Mouse (Mus musculus) retina, postnatal 1 day (tissue): ENCODE data around the gene Tctn1.

Experiments
- DNase-seq: peaks from one replicate; pipeline ENCODE4 v3.0.0-alpha.2; 2012

The Tctn1 gene

DNA sequence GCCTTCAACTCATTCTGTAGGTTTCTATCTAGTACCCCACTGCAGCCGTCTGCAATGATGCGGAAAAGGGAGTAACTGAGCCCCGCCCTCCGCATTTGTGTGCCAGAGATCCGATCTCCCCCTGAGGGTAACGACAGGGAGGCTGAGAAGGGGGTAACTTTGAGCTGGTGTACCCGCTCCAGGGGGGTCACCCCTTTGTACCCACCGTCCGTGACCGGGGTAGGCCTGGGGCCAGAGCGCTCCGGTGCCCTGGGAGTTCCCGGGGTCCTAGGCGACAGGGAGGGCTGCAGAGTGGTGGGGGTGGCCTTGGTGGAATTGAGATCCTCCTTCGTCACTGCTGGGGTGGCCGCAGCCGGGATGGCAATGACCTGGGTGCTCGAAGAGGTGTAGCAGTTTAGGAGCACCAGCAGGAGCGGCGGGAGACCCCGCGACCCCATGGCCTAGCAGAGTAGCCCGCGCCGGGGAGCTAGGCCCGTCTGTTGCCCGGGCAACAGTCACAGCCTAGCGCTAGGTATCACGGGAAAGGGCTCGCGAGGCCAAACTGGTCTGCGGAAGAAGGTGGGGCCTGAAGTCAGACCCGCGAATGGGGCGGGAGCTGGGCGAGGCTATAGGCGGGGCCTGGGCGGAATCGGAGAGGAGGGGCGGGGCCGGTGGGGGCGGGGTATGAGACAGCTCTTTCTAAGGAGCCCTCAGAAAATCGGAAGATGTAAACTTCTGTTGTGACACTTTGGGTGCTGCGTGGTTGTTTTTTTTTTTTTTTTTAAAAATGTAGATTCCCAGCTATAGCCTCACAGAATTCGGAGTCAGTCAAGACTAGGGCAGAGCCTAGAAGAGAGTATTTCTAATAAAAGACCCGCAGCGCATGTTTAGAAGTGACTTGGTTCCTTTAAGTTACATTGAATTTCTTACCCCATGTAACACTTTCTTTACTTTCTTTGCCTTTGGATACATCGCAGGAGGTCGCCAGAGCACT is at the start of gene Tctn1:
TSS of gene Tctn1 (minus strand) at position 528 of the 973 bp plus-strand sequence.
- peak; percentile 97 for DNase-seq

GRCm38 (mm10) chr5:122312942-122313684 is 48.9 kb upstream of the Tctn1 start:
- no peak for DNase-seq

DNA sequence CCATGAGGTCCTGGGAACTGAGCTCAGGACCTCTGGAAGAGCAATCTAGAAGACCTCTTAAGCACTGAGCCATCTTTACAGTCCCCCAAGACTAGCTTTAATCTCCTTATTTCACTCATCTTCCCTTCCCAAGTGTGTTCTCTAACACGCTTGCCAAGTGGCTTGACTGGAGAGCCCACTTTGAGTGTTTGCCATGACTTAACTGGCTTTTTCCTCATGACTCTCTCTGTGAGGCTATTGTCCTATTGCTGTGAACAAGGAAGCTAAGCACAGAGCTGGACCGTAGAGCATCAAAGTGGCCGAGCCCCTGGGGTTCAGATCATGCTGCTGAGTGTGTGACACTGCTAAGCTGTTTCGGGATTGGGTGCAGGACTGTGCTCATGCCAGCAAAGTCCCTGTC is 48.1 kb upstream of the Tctn1 start:
- DNase-seq, result no peak

GRCm38 (mm10) chr5:122311692-122312091 is 47.4 kb upstream of the Tctn1 start:
- DNase-seq, result no peak

- no peak for DNase-seq
These were observed 46.4 kb upstream of the Tctn1 start for GRCm38 (mm10) chr5:122310699-122311098.

- DNase-seq, result no peak
These were observed 42.3 kb upstream of the Tctn1 start for GRCm38 (mm10) chr5:122306536-122306935.

- DNase-seq, result no peak
These were observed 41.2 kb upstream of the Tctn1 start for GRCm38 (mm10) chr5:122305472-122305871.

DNA sequence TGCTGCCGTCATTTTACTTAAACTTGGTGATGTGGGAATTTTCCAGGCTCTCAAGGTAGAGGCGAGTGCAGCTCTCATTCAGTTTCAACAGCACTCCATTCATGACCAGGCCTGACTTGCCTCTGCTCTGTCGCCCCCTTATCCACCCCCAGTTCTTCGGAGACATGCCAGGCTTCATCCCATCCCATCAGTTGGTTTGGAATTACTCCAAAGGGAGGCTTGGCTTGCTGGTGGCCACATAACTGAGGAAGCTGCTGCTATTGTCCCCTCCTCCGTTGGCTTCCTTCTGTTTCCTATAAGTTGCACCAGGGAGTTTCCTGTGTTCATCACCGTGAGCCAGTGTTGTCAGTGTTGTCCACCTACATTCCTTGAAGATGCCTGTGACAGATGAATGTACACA is 40.3 kb upstream of the Tctn1 start:
- no peak for DNase-seq

GRCm38 (mm10) chr5:122303937-122304336 is 39.7 kb upstream of the Tctn1 start:
- DNase-seq, result no peak

- peak; percentile 26 for DNase-seq
These were observed 38.8 kb upstream of the Tctn1 start for GRCm38 (mm10) chr5:122302810-122303745.

DNA sequence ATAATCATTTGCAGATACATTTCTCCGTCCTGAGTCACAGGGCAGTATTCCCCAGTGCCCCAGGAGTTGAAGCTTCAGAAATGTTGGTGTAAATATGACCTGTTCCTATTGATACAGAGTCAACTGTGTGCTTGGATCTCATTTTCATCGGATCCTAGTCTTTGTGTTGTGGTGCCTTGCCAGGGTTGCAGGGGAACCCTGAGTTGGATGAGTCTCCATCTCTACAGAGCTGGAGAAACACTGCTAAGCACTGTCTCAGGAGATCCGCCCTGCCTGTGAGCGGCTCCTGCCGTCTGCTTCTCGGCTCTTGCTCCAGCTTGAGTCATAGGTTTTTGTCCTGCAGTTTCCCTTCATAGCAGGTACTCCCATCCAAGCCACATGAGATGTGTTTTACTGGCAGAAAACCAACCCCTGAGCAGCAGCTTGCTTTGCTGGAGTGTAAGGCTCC is 35.8 kb upstream of the Tctn1 start:
- DNase-seq, result no peak

DNA sequence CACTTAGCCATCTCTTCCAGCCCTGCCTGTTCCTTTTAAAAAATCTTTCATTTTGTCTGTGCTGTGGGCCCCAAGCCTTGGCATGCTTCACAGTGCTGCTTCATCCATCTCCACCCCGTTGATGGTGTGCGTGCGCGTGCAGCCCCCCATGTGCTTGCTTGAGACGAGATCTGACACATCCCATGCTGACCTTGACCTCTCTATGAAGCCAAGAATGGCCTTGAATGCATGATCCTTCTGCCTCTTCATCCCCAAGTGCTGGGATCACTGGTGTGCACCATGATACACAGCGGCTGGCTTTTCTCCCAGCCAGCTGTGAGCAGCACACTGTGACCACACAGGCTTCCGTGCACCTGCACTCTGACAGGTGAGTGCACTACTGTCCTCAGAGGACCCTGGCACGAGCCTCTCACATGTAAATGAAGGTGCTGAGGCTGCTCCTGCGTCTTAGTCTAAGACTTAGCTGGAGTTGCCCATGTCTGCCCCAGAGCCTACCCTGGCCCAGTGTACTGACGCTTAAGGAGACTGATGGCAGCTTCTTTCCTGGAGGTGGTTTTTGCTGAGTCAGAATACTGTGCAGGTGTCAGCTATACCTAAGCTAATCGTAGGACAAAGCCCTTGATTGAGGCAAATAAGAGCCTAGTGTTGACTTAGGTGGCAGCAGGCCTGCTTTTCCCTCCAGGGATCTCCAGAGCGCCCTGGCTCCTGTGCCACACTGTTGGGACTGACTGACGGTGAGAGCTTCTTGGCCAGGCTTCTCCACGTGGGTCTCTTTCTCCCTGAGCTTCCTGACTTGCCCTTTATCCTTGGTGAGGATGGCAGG is 31.1 kb upstream of the Tctn1 start:
- no peak for DNase-seq

DNA sequence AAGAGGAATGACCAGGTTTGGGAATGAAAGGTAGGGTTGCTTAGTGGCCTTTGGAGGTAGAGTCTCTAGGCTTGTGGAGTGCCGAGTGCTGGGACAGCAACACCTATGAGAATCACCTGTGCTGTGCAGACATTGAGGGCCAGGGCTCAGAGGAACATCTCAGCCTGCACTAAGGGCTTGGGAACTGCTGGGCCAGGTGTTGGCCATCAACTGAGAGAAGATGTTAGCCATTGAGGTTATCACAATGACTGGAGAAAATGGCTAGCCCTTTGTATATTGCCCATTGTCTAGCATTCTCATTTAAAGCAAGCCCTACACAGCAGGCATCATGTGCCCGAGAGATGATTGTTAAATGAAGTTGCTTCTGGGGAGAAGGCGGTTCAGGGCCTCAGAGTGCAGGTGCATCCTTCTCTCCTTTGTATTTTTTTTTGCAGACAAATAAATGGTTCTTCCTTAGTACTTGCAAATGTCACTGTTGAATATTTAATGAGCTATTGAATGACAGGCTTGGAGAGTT is 30.0 kb upstream of the Tctn1 start:
- no peak for DNase-seq

GRCm38 (mm10) chr5:122293131-122293530 is 28.9 kb upstream of the Tctn1 start:
- no peak for DNase-seq

- no peak for DNase-seq
These were observed 27.5 kb upstream of the Tctn1 start for GRCm38 (mm10) chr5:122291553-122292339.

- no peak for DNase-seq
These were observed 26.9 kb upstream of the Tctn1 start for GRCm38 (mm10) chr5:122291149-122291548.

DNA sequence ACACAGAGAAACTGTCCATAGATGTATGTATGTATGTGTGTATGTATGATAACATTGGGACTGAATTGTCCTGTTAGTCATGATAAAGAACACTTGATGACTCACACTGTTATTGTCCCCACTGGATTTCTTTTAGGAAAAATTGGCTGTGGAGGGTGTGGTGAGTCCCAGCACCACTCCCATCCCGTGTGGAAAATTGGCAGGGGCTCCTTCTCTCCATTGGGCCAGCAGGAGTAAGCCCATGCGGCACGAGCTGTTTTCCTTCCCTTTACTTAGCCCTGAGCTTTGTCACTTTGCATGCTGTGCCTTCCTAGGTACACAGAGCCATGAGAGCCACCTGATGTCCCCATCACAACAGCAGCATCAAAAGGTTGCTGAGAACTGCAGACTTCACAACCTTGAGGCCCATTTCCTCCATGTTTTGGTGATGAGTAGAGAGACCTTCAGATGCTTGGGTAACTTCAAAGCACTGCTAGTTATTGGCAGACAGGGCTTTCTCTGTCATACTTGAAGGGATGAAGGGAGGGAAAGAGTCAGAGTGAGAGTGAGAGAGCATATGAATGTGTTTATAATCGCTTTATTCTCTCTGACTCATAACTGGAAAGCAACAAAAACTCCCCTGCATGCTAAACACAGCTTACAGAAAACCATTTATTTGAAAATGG is 24.0 kb upstream of the Tctn1 start:
- no peak for DNase-seq

GRCm38 (mm10) chr5:122287026-122287425 is 22.8 kb upstream of the Tctn1 start:
- no peak for DNase-seq

- no peak for DNase-seq
These were observed 21.9 kb upstream of the Tctn1 start for GRCm38 (mm10) chr5:122286191-122286590.

DNA sequence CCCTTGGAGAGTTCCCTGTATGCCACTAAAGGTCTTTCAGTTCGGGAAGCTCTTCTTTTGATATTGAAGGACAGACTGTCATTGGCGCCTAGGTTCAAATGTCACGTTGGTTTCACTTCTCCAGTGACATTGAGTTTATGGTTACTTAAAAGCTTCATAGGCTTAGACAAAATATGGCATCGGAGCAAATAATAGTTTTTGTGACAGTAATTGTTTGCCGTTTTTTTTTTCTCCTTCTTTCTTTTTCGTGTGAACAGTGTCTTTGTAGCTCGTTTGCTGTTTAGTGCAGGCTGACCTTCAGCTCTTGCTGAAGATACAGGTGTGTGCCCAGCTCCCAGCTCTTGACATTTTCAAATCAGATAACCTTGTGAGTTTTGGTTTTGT is 21.5 kb upstream of the Tctn1 start:
- no peak for DNase-seq
